Mouse (Mus musculus): ENCODE measurements around the gene Pard6b.

GRCm38 (mm10) chr2:168076840-168077576, 3.8 kb upstream of the Pard6b start:
- TF ChIP-seq CTCF (IDR thresholded peaks at IDR 0.05; ENCODE audit: low read depth, low read length): no peak
- no peak for TF ChIP-seq POLR2A (IDR thresholded peaks at IDR 0.05; ENCODE audit: borderline replicate concordance, low read depth, low read length)
